Mouse (Mus musculus): ENCODE data around the gene Clec2g.
"Not testable (repeated sequence)": the region's sequence is repeated elsewhere in the genome, so short reads cannot be mapped to it uniquely, and the experiment has no call there.

The Clec2g gene

DNA sequence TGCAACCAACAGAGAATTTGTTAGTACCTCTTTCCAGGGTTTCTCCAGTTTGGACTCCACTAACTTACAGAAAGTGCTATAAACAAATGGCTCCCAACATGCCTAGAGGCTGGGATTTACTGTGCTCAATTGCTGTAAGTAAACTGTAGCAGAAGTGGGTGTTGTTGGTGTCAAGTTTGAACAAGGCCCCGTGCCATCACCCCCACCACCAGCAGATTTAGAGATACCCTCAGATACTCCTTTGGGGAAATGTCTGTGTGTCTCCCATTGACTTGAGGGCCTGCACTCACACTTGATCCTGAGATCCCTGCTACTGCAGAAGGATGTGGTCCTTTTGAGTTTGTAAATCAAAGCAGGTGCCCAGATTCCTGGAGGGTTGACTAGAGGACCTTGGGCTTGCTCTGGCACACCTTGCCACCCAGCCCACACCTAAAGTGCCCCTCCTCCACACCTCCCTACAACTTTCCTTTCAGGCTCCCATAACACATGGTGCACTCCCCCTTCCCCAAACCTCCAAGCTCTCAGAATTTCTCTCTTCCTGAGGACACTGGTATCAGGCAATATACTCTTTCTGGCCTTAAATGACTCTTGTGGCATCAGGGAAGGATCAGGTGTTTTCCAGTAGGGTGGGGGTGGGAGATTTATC lies 37.3 kb downstream of the Clec2g start:
- no peak for DNase-seq (ENCODE audit: low read depth, low spot score)

DNA sequence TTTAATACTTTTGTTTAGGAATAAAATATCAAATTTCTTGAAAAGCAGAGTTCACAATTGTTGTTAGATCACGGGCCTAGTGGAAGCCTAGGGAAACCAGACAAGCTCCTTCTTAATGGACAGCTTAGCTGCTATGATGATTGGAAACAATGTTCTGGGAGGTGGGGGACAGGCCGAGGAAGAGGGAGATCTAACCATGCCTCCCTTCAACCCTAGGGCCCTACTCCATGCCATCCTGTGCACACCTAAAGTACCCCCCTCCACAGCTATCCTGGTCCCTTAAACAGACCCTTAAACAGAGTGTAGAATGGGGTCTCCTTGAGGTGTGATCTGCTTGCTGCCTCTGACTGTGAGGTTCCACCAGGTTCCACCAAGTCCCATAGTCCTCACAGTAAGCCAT lies 38.0 kb downstream of the Clec2g start:
- no peak for DNase-seq (ENCODE audit: low read depth, low spot score)

DNA sequence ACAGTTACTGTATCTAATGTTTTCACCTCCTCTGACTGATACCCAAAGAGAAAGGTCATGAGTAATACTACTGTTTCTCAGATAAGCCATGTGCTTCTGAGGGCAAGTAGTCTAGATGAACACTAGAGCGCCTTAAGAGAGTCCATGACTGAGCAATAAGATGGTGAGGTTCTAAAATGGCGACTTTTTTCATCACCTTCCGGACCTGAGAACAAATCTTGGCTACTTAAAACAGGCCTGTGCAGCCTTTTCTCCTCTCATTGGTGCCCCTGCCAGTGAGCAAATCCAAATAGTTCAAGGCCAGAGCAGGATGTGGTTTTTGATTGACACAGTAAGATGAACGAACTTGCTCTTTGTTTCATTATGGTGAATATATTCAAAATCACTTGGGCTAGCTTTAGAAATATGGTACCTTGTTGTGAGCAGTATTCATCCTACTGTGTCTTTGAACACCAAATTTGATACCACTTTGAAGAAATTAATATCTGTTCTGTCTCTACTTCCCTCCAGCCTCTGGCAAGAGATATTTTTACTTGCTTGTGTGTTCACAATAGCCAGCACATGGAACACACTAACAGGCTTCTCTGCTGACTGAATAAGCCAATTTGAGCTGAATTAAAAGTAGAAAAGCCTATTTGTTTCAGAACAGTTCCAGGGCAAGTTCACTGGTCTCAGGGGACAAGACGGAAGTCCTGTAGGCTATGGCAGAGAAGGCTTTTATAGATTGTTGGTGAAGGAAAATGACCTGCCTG lies 38.7 kb downstream of the Clec2g start:
- DNase-seq (ENCODE audit: low read depth, low spot score): no peak

DNA sequence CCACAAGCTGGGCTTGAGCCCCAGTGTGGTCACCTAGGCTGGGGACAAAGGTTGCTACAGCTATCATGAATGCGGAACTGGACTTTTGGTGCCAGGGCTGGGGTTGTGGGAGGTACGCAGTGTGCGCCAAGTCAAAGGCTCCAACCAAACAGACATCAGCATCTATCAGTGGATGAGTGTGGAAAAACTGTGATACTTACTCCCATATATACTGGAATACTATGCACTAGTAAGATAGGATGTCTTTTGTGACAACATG lies 39.2 kb downstream of the Clec2g start:
- no peak for DNase-seq (ENCODE audit: low read depth, low spot score)

DNA sequence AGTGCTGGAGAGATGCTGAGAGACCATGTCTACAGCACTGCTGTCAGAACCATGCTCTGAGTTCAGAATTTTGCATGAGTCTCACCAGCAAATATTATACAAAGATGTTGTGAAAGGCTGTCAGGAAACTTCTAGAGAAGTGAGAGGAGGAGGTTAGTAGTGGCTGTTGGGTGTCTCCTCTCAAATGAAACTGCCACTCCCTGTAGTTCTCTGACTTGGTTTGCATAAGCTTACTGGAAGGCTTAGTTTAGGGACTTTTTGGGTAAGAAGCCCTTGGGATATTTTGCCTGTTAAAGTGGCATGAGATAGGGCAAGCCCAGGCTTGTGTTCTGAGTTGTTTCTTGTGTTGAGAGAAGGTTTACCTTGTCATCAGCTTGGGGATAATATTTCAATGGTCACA lies 40.7 kb downstream of the Clec2g start:
- DNase-seq (ENCODE audit: low read depth, low spot score): not testable (repeated sequence)

DNA sequence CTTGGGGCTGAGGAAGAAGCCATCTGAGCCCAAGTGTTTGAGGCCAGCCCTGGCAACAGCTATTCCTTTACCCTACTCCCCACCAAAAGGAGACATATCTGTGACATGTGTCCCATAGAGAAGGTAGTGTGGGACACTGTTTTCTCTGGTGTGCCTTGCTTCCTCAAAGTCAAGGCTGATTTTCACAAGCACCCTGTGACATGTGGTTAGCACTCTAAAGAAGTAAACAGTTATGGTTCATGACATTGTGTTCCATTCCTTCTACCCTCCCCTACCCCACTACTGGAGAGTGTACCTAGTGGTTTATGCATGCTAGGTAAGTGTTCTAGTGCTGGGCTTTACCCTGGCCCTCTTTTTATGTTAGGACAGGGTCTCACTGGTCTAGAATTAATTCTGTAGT lies 42.0 kb downstream of the Clec2g start:
- DNase-seq (ENCODE audit: low read depth, low spot score): no peak

DNA sequence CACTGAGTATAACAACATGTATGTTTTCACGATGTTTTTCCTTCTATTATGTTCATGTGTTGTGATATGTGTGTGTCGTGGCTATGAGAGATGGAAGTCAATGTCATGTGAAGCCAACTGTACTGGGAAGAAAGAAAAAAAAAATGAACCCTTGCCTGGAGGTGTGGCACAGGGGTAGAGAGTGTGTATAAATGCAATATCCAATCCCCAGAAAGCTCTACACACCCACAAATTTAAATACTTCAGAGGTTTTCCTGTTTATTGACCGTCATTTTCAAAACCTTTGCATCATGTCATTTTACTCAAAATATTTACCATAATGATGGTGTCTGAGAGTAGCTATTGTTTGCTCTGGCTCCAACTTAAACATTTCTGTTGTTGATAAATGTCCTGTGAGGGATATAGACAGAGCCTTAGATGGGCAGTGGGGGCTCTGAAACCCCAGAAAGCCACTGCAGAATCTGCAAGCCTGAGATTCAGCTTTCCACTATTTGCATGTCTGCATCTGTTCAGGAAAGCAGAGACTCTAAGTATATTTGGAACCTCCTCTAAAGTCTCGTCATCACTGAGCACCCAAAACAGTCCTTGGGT lies 47.9 kb downstream of the Clec2g start:
- not testable (repeated sequence) for DNase-seq (ENCODE audit: low read depth, low spot score)

DNA sequence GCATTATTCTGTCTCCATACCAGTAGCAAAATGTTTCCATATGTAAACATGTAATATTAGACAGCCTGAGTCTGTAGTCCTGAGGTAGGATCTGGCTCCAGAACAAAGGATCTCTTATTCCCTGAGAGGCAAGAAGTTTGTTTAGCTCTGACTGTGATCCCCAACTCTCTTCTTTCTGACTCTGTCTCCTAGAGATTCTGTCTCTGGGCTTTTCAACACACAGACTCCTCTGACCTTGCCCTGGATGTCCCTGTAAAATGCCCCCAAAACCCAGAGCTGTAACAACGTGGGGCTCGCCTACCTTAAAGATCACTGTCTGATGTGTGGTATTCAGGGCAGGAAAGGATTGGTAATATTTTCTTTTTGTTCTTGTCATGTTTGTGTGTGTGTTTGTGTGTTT lies 58.2 kb downstream of the Clec2g start:
- peak; percentile 5 for DNase-seq (ENCODE audit: low read depth, low spot score)

DNA sequence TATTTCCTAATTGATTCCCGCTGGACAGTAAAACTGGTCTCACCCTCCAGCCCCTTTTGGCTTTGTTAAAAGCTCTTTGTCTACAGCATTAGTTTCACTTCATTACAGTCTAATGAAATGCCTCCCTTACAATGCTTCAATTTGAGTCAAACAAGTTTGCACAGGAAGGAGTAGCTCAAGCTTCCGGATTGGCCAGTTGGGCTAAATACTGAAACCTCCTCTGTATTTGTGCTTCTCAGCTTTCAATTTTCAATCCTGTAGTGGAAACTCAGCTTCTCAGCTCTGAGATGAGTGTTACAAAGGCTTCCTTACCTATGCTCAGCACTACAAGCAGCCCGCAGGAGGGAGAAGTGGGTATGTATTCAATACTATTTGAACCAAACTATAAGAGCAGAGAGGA lies 58.6 kb downstream of the Clec2g start:
- DNase-seq (ENCODE audit: low read depth, low spot score): peak; percentile 30

DNA sequence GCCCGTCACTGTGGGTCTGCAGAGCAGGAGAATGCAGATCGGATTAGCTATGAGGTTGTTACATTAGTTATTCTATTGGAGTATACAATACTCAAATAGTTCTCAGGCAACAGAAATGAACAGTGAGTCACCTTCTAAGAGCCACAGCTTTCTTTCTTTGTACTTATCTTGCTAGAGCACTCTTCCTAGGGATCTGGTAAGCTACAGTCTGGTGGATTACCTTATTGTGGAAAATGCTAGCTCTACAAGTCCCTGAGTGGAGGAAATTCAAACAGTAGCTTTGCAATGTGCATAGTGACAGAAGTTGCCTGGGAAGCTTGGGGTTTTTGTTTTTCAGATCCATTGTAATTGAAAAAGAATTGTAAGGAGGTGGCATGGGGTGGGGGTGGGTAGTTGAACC lies 59.0 kb downstream of the Clec2g start:
- DNase-seq (ENCODE audit: low read depth, low spot score): no peak

DNA sequence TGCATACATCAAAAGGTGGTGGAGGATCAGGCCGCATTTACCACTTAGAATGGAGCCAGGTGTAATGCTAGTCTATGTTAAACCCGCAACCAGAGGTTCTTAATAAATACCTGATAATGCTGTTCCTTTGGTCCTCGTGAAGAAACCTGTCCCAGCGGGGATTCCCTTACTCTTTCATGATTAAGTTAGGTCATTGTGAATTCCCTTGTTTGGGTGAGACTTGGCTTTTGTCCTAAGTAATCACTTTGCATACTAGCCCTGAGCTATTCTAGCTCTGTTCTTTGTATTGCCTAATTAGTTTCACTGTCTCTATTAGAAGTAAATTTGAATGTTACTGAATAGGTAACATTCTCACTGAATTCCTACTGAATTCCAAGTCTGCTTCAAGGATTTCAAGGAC lies 60.2 kb downstream of the Clec2g start:
- DNase-seq (ENCODE audit: low read depth, low spot score): no peak

DNA sequence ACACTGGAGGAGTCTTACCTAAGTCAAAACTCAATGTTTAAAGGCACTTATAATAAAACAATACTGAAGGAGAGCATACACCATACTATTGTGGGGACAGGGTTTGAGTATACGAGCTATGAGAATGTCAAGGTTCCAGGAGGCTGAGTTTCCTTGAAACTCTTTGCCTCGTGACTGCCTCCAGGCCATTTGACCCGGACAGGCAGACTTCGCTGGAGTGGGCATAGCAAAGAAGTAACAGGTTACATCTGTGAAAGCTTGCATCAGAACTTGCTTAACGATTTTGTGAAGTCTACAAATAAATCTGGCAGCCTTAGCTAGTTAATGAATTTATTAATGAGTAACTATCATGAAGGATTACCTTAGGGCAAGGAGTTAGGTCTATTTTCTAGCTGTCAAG lies 60.6 kb downstream of the Clec2g start:
- no peak for DNase-seq (ENCODE audit: low read depth, low spot score)

DNA sequence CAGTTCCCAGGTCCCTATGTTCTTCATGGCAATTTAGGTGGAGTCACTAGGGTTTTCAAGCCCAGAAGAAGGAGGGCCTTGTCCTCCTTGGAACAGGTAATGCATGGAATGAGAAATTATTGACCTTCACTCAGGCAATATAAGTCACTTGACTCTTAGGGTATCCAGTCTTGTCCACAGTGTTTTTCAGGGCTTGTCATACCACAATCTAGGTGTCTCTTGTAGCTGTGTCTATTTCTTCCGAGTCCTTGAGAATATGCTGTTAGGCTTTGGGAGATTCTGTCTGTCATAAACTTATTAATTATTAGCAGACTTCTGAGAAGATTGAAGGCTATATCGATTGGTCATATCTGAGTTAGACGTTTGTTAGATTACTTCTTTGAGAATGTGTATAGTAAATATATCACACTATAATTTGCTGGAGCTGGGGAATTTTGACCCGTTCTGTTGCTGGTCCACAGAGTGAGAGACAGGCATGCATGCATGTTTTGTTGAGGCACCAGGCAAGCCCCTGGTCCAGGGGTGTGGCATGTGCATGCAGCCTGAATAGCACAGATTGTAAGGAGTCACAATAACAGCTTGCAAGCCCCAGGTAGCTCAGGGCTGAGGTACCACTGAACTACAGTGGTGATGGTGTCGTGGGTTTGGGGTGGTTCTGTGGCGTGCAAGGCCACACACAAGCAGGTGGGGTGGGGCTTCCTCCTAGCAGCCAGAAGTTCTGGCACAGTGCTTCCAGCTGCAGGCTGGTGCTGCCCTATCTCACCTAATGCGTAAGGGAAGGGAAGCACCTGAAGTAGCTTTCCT lies 61.3 kb downstream of the Clec2g start:
- no peak for DNase-seq (ENCODE audit: low read depth, low spot score)

DNA sequence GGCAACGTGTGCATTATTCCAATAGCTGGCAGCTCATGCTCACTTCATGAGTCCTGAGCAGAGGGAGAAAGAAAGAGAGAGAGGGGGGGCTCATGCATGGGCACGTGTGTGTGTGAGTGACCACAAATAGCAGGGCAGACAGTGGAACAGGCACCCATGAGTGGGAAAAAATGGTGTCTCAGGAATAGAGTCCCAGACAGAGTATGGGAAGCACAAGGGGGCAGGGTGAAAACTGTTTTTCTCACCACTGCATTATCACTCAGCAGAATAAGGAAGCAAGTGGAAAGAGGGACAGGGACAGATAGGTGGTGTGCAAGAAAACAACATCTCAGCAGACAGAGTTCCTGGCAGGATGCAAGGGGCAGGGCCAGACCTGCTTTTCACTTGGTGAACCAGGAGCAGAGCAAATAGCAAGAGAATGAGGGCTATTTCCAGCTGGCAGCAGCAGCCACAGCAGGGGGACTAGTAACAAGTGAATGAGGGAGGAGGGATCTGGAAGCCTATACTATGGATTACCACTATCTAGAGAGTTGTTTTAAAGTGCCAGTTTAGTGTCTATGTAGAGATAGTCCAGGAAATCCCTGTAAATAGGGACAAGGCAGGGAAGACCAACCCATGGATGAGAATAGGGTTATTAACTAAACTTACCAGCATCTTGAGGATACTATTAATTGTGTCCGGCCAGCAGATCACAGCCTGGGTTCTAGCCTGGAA lies 62.0 kb downstream of the Clec2g start:
- no peak for DNase-seq (ENCODE audit: low read depth, low spot score)

DNA sequence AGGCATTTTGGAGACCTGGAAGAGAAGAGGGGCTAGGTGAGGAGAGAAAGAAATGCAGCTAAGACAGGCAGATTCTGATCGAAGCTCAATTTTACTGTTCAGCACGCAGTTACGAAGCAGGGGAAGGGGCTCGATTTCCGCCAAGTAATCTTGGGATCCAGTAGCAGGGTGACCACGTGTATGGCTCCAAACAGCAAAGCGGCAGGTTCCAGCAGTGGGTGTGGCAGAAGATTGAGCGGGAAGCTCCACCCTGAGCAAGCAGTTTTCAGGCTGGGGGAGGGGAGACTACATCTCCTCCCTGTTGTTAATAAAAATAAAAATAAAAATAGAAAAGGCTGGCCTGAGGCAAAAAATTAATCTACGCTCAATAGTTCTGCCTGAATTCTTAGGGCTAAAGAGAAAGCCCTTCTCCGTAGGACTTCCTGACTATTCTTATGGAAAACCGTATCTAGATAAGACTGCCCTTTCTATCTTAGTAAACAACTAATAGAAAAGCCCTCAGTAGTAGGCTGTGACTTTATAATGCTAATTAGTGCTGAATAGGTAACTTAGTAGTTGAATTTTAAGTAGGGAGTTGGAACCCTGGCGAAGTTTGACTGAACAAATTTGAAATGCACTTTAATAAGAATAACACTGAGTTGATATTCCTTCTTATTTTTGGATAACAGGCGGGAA lies 62.7 kb downstream of the Clec2g start:
- DNase-seq (ENCODE audit: low read depth, low spot score): no peak

DNA sequence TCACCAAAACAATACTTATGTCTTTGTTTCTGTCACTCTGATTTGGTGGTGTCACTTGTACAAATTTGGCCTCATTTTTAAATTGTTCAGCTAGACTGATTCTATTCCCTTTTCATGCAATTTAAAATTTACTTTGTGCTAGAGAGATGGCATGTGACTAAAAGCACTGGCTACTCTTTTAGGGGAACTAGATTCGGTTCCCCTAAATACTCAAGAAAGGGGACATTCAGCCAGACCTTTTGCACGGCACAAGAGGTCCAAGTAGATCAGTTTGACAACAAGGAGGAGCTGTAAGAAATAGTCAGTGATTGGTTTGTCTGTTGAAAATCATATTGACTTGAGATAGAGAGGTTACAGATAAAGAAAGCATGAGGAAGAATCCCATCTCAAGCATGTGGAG lies 67.2 kb downstream of the Clec2g start:
- no peak for DNase-seq (ENCODE audit: low read depth, low spot score)

DNA sequence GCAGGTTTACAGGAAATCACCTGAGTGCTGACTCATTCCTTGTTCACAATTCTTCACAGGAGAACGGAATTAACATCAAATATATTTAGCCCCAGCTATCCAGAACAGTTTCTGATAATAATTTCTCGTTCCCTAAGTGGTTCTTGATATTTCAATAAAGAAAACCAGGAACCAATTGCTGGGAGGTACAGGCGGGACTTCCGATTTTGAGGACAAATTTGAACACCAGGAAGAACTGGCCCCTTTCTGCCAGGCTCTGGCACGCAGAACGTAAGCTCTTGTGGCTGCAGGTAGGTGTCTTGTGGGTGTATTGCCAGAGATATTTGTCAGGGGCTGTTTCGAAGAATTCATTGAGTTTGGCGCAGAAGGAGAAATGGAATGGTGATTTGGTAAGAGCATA lies 74.4 kb downstream of the Clec2g start:
- DNase-seq (ENCODE audit: low read depth, low spot score): no peak

DNA sequence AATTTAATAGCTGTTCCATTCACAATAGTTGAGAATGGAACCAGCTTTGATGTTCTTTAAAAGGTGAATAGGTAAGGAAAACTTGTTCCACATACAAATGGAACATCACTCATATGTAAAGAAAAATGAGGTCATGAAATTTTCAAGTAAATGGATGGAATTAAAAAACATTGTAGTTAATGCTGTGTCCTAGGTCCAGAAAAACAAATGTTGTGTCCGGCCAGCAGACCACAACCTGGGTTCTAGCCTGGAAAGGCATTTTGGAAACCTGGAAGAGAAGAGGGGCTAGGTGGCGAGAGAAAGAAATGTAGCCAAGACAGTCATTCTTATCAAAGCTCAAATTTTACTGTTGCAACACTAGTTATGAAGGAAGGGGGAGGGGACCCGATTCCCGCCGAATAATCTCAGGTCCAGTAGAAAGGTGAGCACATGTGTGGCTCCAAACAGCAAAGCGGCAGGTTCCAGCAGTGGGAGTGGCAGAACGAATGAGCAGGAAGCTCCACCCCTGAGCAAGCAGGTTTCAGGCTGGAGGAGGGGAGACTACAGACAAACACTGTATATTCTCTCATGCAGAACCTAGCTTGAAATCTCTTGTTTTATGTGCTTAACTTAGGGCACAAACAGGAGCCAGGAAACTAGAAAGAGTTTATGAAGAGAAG lies 75.8 kb downstream of the Clec2g start:
- not testable (repeated sequence) for DNase-seq (ENCODE audit: low read depth, low spot score)

DNA sequence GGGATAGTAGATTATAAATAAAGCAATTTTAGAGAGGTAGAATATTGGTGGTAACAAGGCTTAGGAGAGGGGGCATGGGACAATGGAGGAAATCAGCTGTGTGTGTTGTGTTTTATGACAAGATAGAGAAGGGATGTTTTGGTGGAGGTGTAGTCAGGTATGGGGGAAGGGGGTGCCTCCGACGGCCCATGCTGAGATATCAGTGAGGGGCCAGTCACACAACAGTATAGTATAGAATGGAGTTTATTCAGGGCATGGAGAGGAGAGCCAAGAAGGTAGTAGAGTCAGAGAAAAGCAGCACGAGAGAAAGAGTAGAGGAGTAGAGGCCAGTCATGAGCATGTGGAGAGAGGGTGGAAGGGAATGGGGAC lies 76.3 kb downstream of the Clec2g start:
- DNase-seq (ENCODE audit: low read depth, low spot score): no peak

DNA sequence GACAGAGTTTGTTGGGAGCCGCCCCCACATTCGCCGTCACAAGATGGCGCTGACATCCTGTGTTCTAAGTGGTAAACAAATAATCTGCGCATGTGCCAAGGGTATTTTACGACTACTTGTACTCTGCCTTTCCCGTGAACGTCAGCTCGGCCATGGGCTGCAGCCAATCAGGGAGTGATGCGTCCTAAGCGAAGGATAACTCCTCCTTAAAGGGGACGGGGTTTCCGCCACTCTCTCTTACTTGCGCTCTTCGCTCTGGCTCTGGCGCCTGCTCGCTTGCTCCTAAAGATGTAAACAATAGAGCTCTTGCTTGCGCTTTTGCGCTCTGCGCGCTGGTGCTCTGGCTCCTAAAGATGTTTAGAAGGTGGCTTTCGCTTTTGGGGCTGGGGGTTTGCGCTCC lies 77.8 kb downstream of the Clec2g start:
- not testable (repeated sequence) for DNase-seq (ENCODE audit: low read depth, low spot score)

DNA sequence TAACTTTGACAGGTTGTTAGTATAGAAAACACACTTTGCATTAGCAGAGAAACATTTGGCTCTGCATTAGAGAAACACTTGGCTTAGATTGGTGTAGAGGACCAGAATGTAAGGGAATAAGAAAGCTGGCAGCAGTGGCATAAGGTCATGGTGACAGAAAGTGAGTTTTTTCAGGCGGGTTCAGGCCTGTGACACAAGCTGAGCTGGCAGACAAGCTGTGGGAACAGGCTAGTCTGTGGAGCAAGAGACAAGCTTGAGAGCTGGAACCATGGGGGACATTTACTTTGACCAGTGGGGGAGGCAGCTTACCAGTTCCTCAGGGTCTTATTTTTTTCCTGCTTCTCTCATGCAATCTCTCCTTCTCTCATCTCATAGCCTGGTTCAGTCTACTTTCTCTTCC lies 78.8 kb downstream of the Clec2g start:
- no peak for DNase-seq (ENCODE audit: low read depth, low spot score)
